Mouse (Mus musculus) adrenal gland, postnatal 0 days (tissue): Measurements from ENCODE around the gene Rabac1. TPM values are rescaled to one million over a fixed set of nuclear protein-coding genes. Genes with fewer than 3 reads are reported as not detected.

Experiments used
- microRNA-seq: library from miRNA; unstranded; fragments of <30 nt; microRNA quantifications from one replicate; pipeline ENCODE4, GENCODE M21; 2016; ENCODE audit warnings: borderline replicate concordance; ENCODE audit not compliant: insufficient number of aligned reads
- polyA plus RNA-seq: library from polyadenylated mRNA; unstranded; fragments of >200 nt; fragmentation: Nextera tagmentation; extraction: Ambion mirVana; gene quantifications from 2 replicates; pipeline ENCODE4 v1.2.1, GENCODE M21; 2015

The Rabac1 gene
- polyA plus RNA-seq = 474 and 646 TPM in 2 replicates

GRCm38 (mm10) chr7:24971972-24972893 is at the start of gene Rabac1:
Rabac1 (minus strand) TSS chr7:24972754.

GRCm38 (mm10) chr7:25005421-25006065 is 33.0 kb upstream of the Rabac1 start, which contains the start of gene Atp1a3:
Atp1a3 (minus strand) TSS chr7:25005958.

GRCm38 (mm10) chr7:24944257-24944950 is 28.1 kb downstream of the Rabac1 start, which contains the start of gene Gm4881:
Gm4881 (minus strand) TSS chr7:24944494.

Small RNA genes within 50 kb of the gene (microRNA-seq; reads per million reads assigned to microRNA genes)
- not detected for gene Mir7046
- not detected for gene Mir7047

Other genes with a start within 250 kb of the Rabac1 start
- gene Gm4763, start 245.8 kb downstream of the Rabac1 start, polyA plus RNA-seq = not detected in 2 replicates
- gene Cd177, start 212.4 kb downstream of the Rabac1 start, polyA plus RNA-seq = 0.63 and 0.84 TPM in 2 replicates
- 0.36 and 0.82 TPM in 2 replicates for gene Ceacam10, start 195.5 kb downstream of the Rabac1 start, polyA plus RNA-seq
- 9.4 and 19.0 TPM in 2 replicates for gene Gm9844, start 110.5 kb downstream of the Rabac1 start, polyA plus RNA-seq
- gene Lypd4, start 102.8 kb downstream of the Rabac1 start, polyA plus RNA-seq = not detected in 2 replicates
- gene Dmrtc2, start 102.7 kb downstream of the Rabac1 start, polyA plus RNA-seq = not detected in 2 replicates
- gene Rps19, start 88.4 kb downstream of the Rabac1 start, polyA plus RNA-seq = 1,981 and 2,504 TPM in 2 replicates
- 2.2 and 3.0 TPM in 2 replicates for gene Cd79a, start 75.4 kb downstream of the Rabac1 start, polyA plus RNA-seq
- 50.7 and 65.6 TPM in 2 replicates for gene Arhgef1, start 69.8 kb downstream of the Rabac1 start, polyA plus RNA-seq
- not detected in 2 replicates for gene Gm4881, start 28.3 kb downstream of the Rabac1 start, polyA plus RNA-seq
- gene Atp1a3, start 33.2 kb upstream of the Rabac1 start, polyA plus RNA-seq = 55.3 and 60.0 TPM in 2 replicates
- gene Grik5, start 99.6 kb upstream of the Rabac1 start, polyA plus RNA-seq = 4.1 and 5.5 TPM in 2 replicates
- gene Zfp574, start 99.8 kb upstream of the Rabac1 start, polyA plus RNA-seq = 14.3 and 18.7 TPM in 2 replicates
- gene Pou2f2, start 207.0 kb upstream of the Rabac1 start, polyA plus RNA-seq = 4.9 and 12.6 TPM in 2 replicates
- 12.6 and 13.3 TPM in 2 replicates for gene Dedd2, start 247.9 kb upstream of the Rabac1 start, polyA plus RNA-seq
- gene Zfp526, start 248.7 kb upstream of the Rabac1 start, polyA plus RNA-seq = 1.5 and 2.4 TPM in 2 replicates